Mouse (Mus musculus) kidney, postnatal 14 days (tissue): Measurements from ENCODE around the gene Pih1d2.
A peak's percentile ranks its signal among the peaks of the same experiment; 100 is the strongest.
"Not testable (repeated sequence)": the region's sequence is repeated elsewhere in the genome, so short reads cannot be mapped to it uniquely, and the experiment has no call there.

Experiments
- DNase-seq: peaks from one replicate; pipeline ENCODE4 v3.0.0; 2022; ENCODE audit warnings: mixed read lengths

Gene Pih1d2

GRCm38 (mm10) chr9:50630903-50631302, 13.8 kb downstream of the Pih1d2 start:
- not testable (repeated sequence) for DNase-seq

- no peak for DNase-seq
These were observed 15.0 kb downstream of the Pih1d2 start for GRCm38 (mm10) chr9:50632016-50632688.

- no peak for DNase-seq
These were observed 15.9 kb downstream of the Pih1d2 start for GRCm38 (mm10) chr9:50633059-50633458.

GRCm38 (mm10) chr9:50634270-50634669, 17.1 kb downstream of the Pih1d2 start:
- no peak for DNase-seq

- no peak for DNase-seq
These were observed 29.8 kb downstream of the Pih1d2 start for GRCm38 (mm10) chr9:50646826-50647370.

- DNase-seq: no peak
These were observed 33.4 kb downstream of the Pih1d2 start for GRCm38 (mm10) chr9:50650503-50650902.

GRCm38 (mm10) chr9:50658391-50658790, 41.3 kb downstream of the Pih1d2 start:
- no peak for DNase-seq

GRCm38 (mm10) chr9:50658941-50659388, 41.8 kb downstream of the Pih1d2 start:
- DNase-seq: no peak

GRCm38 (mm10) chr9:50659392-50660217, 42.5 kb downstream of the Pih1d2 start, which contains the start of gene Dlat:
TSS of gene Dlat (minus strand) at chr9:50659780.
- peak; percentile 91 for DNase-seq

- DNase-seq: peak; percentile 69
These were observed 43.3 kb downstream of the Pih1d2 start for GRCm38 (mm10) chr9:50660431-50660830.

GRCm38 (mm10) chr9:50664826-50665225, 47.7 kb downstream of the Pih1d2 start:
- no peak for DNase-seq

- no peak for DNase-seq
These were observed 49.3 kb downstream of the Pih1d2 start for GRCm38 (mm10) chr9:50666442-50666841.

GRCm38 (mm10) chr9:50667579-50668498, 50.7 kb downstream of the Pih1d2 start:
- DNase-seq: no peak

- peak; percentile 76 for DNase-seq
These were observed 53.6 kb downstream of the Pih1d2 start for GRCm38 (mm10) chr9:50670690-50671089.
